Mouse (Mus musculus) heart, postnatal 0 days (tissue): ENCODE measurements at regions not wholly inside any gene's neighbourhood (a gene's known extent, or its start where the extent isn't known, plus 50 kb on each side); places are given as distances from the start of the nearest gene placed in this dataset.

Experiments
- ATAC-seq: fragments of 200-750 bp; cut with Nextera tagmentation; 2 replicates; pipeline ENCODE4 v1.8.0; 2017; ENCODE audit warnings: low read depth, moderate number of reproducible peaks, moderate library complexity; ENCODE audit not compliant: insufficient read depth
- DNase-seq: peaks from one replicate; pipeline ENCODE4 v3.0.0-alpha.2; 2016; ENCODE audit warnings: low spot score
- H3K27ac ChIP-seq: fragments of 300-500 bp; sonication (generic); 2 replicates; pipeline ENCODE4 v1.5.1; 2014; ENCODE audit warnings: low read depth, mild to moderate bottlenecking
- H3K27me3 ChIP-seq: fragments of 300-500 bp; sonication (generic); 2 replicates; pipeline ENCODE4 v1.6.1; 2014; ENCODE audit warnings: low read length, mixed read lengths; ENCODE audit not compliant: control insufficient read depth, insufficient read depth
- H3K36me3 ChIP-seq: fragments of 300-500 bp; sonication (generic); replicated peaks from 2 replicates; pipeline ENCODE4 v1.6.1; 2014; ENCODE audit warnings: low read length, mixed read lengths; ENCODE audit not compliant: control insufficient read depth, insufficient read depth
- H3K4me1 ChIP-seq: fragments of 300-500 bp; sonication (generic); 2 replicates; pipeline ENCODE4 v1.6.1; 2014; ENCODE audit warnings: antibody characterized with exemption; ENCODE audit not compliant: control insufficient read depth, insufficient read depth
- H3K4me2 ChIP-seq: fragments of 300-500 bp; sonication (generic); 2 replicates; pipeline ENCODE4 v1.6.1; 2014; ENCODE audit warnings: low read depth, mild to moderate bottlenecking, low read length, moderate library complexity
- H3K4me3 ChIP-seq: fragments of 300-500 bp; sonication (generic); 2 replicates; pipeline ENCODE4 v1.5.1; 2014; ENCODE audit warnings: low read depth, low read length
- H3K9ac ChIP-seq: fragments of 300-500 bp; sonication (generic); replicated peaks from 2 replicates; pipeline ENCODE4 v1.6.1; 2014; ENCODE audit warnings: low read depth, low read length, mixed read lengths
- H3K9me3 ChIP-seq: fragments of 300-500 bp; sonication (generic); replicated peaks from 2 replicates; pipeline ENCODE4 v1.6.1; 2016; ENCODE audit warnings: low read length; ENCODE audit not compliant: control insufficient read depth
- CTCF ChIP-seq: IDR thresholded peaks from 2 replicates; pipeline ENCODE4 v1.5.1; 2016; ENCODE audit warnings: antibody characterized with exemption, control low read depth, low read depth
- EP300 ChIP-seq: IDR thresholded peaks from 2 replicates; pipeline ENCODE4 v1.6.1; 2016; ENCODE audit warnings: antibody characterized with exemption, low read depth
- WGBS: fragments of 180-500 bp; shearing (Covaris S2); extraction: QIAGEN DNeasy Blood & Tissue Kit; methylation state at CpG from one replicate; pipeline ENCODE4 v1.1.7; 2014; 5-methylcytosine and 5-hydroxymethylcytosine counted together

GRCm38 (mm10) chr2:75452274-75453148 is 206.6 kb upstream of the Hnrnpa3 start:
- TF ChIP-seq CTCF (no peak), EP300 (no peak)
- 75% methylated on average over 7 of the region's 7 CpGs for WGBS
- ATAC-seq (no peak), DNase-seq (no peak)
- H3K27me3 ChIP-seq, result no peaks in the 10 kb centered on the region
- no peak overlapping the region for H3K4me3 ChIP-seq
- H3K4me1 ChIP-seq, result no peaks in the 10 kb centered on the region
- no peak overlapping the region for H3K4me2 ChIP-seq
- H3K9ac ChIP-seq, result no peak overlapping the region
- H3K27ac ChIP-seq, result no peak overlapping the region
- H3K36me3 ChIP-seq, result no peaks in the 10 kb centered on the region
- no peaks in the 10 kb centered on the region for H3K9me3 ChIP-seq

DNA sequence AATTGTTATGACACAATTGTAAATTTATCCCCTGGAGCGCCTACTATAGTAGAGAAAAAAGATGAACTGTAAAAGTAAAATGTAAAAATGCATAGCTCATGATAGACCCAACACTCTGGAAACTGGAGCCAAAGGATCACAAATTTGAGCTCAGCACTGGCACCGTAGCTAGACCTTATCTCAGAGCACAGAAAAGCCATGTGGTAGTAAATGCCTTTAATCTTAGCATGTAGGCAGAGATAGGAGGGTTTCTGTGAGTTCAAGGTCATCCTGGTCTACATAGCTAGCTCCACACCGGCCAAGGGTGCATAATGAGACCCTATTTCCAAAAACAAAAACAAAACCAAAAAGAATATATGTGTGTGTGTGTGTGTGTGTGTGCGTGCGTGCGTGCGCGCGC is 203.6 kb upstream of the Hnrnpa3 start:
- Histone ChIP-seq H3K9ac (no peak overlapping the region), H3K4me2 (no peak overlapping the region), H3K4me3 (no peak overlapping the region), H3K27ac (no peak overlapping the region), H3K27me3 (no peaks in the 10 kb centered on the region), H3K4me1 (no peaks in the 10 kb centered on the region), H3K9me3 (no peaks in the 10 kb centered on the region), H3K36me3 (no peaks in the 10 kb centered on the region)
- TF ChIP-seq EP300 (no peak), CTCF (no peak)
- DNase-seq (no peak), ATAC-seq (no peak)
- 89% methylated on average over 9 of the region's 9 CpGs for WGBS

DNA sequence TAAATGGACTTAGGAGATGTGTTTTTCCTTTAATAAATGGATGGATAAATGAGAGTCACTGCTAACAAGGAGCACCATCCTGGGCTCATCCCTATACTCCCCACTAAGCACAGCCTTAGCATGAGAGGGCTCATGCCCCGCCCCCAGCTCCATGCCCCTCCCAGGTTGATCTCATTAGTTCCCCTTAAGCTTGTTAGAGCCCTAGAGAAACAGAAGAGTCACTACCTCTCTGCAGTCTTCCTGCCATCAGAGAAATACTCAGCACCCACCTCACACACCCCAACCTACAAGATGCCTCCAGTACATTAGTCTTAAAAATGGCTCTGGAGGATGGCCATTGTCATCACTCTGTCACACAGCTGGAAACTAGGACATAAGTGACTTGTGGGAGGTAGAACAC is 202.8 kb upstream of the Hnrnpa3 start:
- DNase-seq, result no peak
- no peak overlapping the region for H3K9ac ChIP-seq
- no peaks in the 10 kb centered on the region for H3K9me3 ChIP-seq
- no peak for TF ChIP-seq EP300
- no peak for TF ChIP-seq CTCF
- H3K4me3 ChIP-seq, result no peak overlapping the region
- no peak overlapping the region for H3K27ac ChIP-seq
- H3K36me3 ChIP-seq, result no peaks in the 10 kb centered on the region
- H3K4me1 ChIP-seq, result no peaks in the 10 kb centered on the region
- no peak for ATAC-seq
- WGBS, result 79% methylated on average over 1 of the region's 1 CpGs
- H3K4me2 ChIP-seq, result no peak overlapping the region
- H3K27me3 ChIP-seq, result no peaks in the 10 kb centered on the region

DNA sequence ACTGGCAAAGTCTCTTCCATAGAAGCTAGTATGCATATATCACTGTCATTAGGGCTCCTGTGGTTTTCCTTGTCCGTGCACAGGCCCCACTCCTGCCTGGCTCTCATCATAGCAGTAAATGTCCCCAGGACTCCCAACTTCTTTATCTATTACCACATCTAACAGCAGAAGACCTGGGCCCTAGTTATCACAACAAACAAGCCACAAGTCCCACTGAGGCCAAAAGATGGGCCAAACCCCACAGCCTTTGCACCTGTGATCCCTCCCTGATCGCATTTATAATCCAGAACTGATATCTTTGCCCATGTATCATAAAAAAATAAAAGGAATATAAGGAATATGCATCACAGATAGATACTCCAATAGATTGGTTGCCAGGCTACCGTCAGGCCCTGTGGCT is 201.6 kb upstream of the Hnrnpa3 start:
- Histone ChIP-seq H3K27me3 (no peaks in the 10 kb centered on the region), H3K27ac (no peak overlapping the region)
- WGBS, result 80% methylated on average over 3 of the region's 3 CpGs

DNA sequence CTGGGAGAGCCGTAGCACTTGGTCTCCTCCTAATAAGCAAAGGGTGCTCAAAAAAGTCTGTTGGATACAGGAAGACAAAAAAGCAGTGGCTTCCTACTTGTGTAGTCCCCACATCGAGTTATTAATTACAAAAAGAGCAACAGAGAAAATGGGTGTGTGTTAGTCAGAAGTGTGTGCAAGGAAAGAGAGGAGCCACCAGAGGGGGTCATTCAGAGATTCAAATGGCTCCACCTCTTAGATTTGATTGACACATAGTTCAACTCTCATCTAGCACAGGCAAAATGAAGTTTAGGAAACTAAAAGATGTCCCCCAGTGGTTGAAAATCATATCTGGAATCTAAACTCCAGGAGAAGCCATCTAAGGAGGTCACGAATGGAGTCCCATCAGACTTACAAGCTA is 200.2 kb upstream of the Hnrnpa3 start:
- H3K27me3 ChIP-seq, result no peaks in the 10 kb centered on the region
- DNase-seq, result no peak
- no peak overlapping the region for H3K4me2 ChIP-seq
- TF ChIP-seq CTCF, result no peak
- no peak for TF ChIP-seq EP300
- H3K4me3 ChIP-seq, result no peak overlapping the region
- H3K9me3 ChIP-seq, result no peaks in the 10 kb centered on the region
- 80% methylated on average over 3 of the region's 3 CpGs for WGBS
- H3K9ac ChIP-seq, result no peak overlapping the region
- H3K36me3 ChIP-seq, result no peaks in the 10 kb centered on the region
- H3K4me1 ChIP-seq, result no peaks in the 10 kb centered on the region
- H3K27ac ChIP-seq, result no peak overlapping the region
- no peak for ATAC-seq

More for the DNA sequence above, 201.6 kb upstream of the Hnrnpa3 start:
- ATAC-seq (no peak), DNase-seq (no peak)
- no peaks in the 10 kb centered on the region for H3K9me3 ChIP-seq
- no peak overlapping the region for H3K4me2 ChIP-seq
- H3K9ac ChIP-seq, result no peak overlapping the region
- TF ChIP-seq CTCF, result no peak
- TF ChIP-seq EP300, result no peak
- no peak overlapping the region for H3K4me3 ChIP-seq
- H3K36me3 ChIP-seq, result no peaks in the 10 kb centered on the region
- no peaks in the 10 kb centered on the region for H3K4me1 ChIP-seq

- Histone ChIP-seq H3K4me1 (no peaks in the 10 kb centered on the region), H3K4me3 (no peak overlapping the region), H3K27me3 (no peaks in the 10 kb centered on the region), H3K9me3 (no peaks in the 10 kb centered on the region), H3K36me3 (no peaks in the 10 kb centered on the region), H3K27ac (no peak overlapping the region), H3K4me2 (no peak overlapping the region), H3K9ac (no peak overlapping the region)
- 75% methylated on average over 5 of the region's 5 CpGs for WGBS
- DNase-seq, result no peak
- ATAC-seq, result no peak
- TF ChIP-seq EP300, result no peak
- TF ChIP-seq CTCF, result no peak
Measured at GRCm38 (mm10) chr2:75460419-75460818, 198.6 kb upstream of the Hnrnpa3 start.
